Mouse (Mus musculus) bone marrow macrophage, adult 2 months (primary cell): ENCODE measurements around the gene Cacul1. TPM values are rescaled to one million over a fixed set of nuclear protein-coding genes. Genes with fewer than 3 reads are reported as not detected.

Source experiments
- H3K27ac ChIP-seq: 2 replicates; pipeline ENCODE4 v1.5.1; 2012; ENCODE audit warnings: low read depth, low read length; ENCODE audit not compliant: insufficient read depth
- H3K4me1 ChIP-seq: 2 replicates; pipeline ENCODE4 v1.6.1; 2012; ENCODE audit warnings: low read length; ENCODE audit not compliant: control insufficient read depth, insufficient read depth
- H3K4me3 ChIP-seq: 2 replicates; pipeline ENCODE4 v1.5.1; 2012; ENCODE audit warnings: mild to moderate bottlenecking, low read length, moderate library complexity; ENCODE audit not compliant: insufficient read depth
- CTCF ChIP-seq: IDR thresholded peaks from 2 replicates; pipeline ENCODE4 v1.5.1; 2012; ENCODE audit warnings: low read depth, mild to moderate bottlenecking, low read length, moderate library complexity
- POLR2A ChIP-seq: IDR thresholded peaks from 2 replicates; pipeline ENCODE4 v1.6.1; 2012; ENCODE audit warnings: mild to moderate bottlenecking, low read depth, low read length, borderline replicate concordance
- polyA plus RNA-seq: library from polyadenylated mRNA; stranded (reverse); fragments of >200 nt; gene quantifications from 2 replicates; pipeline ENCODE4 v1.2.4, GENCODE M21; 2012; ENCODE audit not compliant: missing spikeins, insufficient read depth, insufficient read length

Gene Cacul1
- polyA plus RNA-seq, 1 experiment, result 60.7 TPM

- Histone ChIP-seq H3K27ac (no peak overlapping the region), H3K4me1 (peaks cover 9% of the 10 kb centered on the region), H3K4me3 (no peak overlapping the region)
- no peak for TF ChIP-seq CTCF
- TF ChIP-seq POLR2A, result no peak
Observed at GRCm38 (mm10) chr19:60589646-60590045, 8.8 kb upstream of the Cacul1 start.

GRCm38 (mm10) chr19:60586652-60587051 lies 5.8 kb upstream of the Cacul1 start:
- Histone ChIP-seq H3K4me3 (no peak overlapping the region), H3K27ac (no peak overlapping the region), H3K4me1 (peaks cover 14% of the 10 kb centered on the region)
- no peak for TF ChIP-seq POLR2A
- no peak for TF ChIP-seq CTCF

- no peak overlapping the region for H3K27ac ChIP-seq
- no peak for TF ChIP-seq CTCF
- no peak for TF ChIP-seq POLR2A
- H3K4me3 ChIP-seq, result no peak overlapping the region
- H3K4me1 ChIP-seq, result peaks cover 5% of the 10 kb centered on the region
Observed at GRCm38 (mm10) chr19:60583201-60583600, 2.4 kb upstream of the Cacul1 start.

GRCm38 (mm10) chr19:60581377-60582290 lies 809 bp upstream of the Cacul1 start:
- Histone ChIP-seq H3K4me1 (peaks cover 9% of the 10 kb centered on the region), H3K4me3 (peak overlapping the region; percentile 53), H3K27ac (peak overlapping the region; percentile 72)
- TF ChIP-seq POLR2A, result no peak

GRCm38 (mm10) chr19:60579771-60580581 lies 849 bp downstream of the Cacul1 start:
- Histone ChIP-seq H3K4me3 (peak overlapping the region; percentile 97), H3K4me1 (peaks cover 16% of the 10 kb centered on the region), H3K27ac (peak overlapping the region; percentile 92)
- no peak for TF ChIP-seq POLR2A
- no peak for TF ChIP-seq CTCF

- Histone ChIP-seq H3K4me1 (peaks cover 27% of the 10 kb centered on the region), H3K4me3 (peak overlapping the region; percentile 31), H3K27ac (no peak overlapping the region)
- TF ChIP-seq POLR2A (no peak), CTCF (no peak)
Observed at GRCm38 (mm10) chr19:60576741-60577140, 4.1 kb downstream of the Cacul1 start.

GRCm38 (mm10) chr19:60560497-60560896 lies 20.3 kb downstream of the Cacul1 start:
- Histone ChIP-seq H3K27ac (no peak overlapping the region), H3K4me1 (peaks cover 6% of the 10 kb centered on the region), H3K4me3 (no peak overlapping the region)
- TF ChIP-seq CTCF, result no peak
- no peak for TF ChIP-seq POLR2A

GRCm38 (mm10) chr19:60554866-60555438 lies 25.9 kb downstream of the Cacul1 start:
- Histone ChIP-seq H3K27ac (no peak overlapping the region), H3K4me1 (no peaks in the 10 kb centered on the region), H3K4me3 (no peak overlapping the region)
- TF ChIP-seq CTCF (no peak), POLR2A (no peak)

GRCm38 (mm10) chr19:60553501-60553900 lies 27.3 kb downstream of the Cacul1 start:
- no peaks in the 10 kb centered on the region for H3K4me1 ChIP-seq
- H3K27ac ChIP-seq, result no peak overlapping the region
- no peak for TF ChIP-seq POLR2A
- TF ChIP-seq CTCF, result no peak
- H3K4me3 ChIP-seq, result no peak overlapping the region
